Mouse (Mus musculus) C2C12 (cell line): ENCODE data around the gene Muc4. TPM values are rescaled to one million over a fixed set of nuclear protein-coding genes. Genes with fewer than 3 reads are reported as not detected.

ENCODE experiments used
- H3K27me3 ChIP-seq: one replicate; pipeline ENCODE4 v1.6.1; 2011; ENCODE audit not compliant: control insufficient read depth, insufficient read depth, insufficient read length
- H3K36me3 ChIP-seq: one replicate; pipeline ENCODE4 v1.6.1; 2011; ENCODE audit not compliant: control insufficient read depth, insufficient read depth
- H3K4me3 ChIP-seq: one replicate; pipeline ENCODE4 v1.5.1; 2011; ENCODE audit warnings: mild to moderate bottlenecking, control low read depth; ENCODE audit not compliant: poor library complexity, insufficient read depth, severe bottlenecking
- H3K79me2 ChIP-seq: one replicate; pipeline ENCODE4 v1.6.1; 2011; ENCODE audit not compliant: control insufficient read depth, insufficient read depth
- H3K79me3 ChIP-seq: one replicate; pipeline ENCODE4 v1.6.1; 2011; ENCODE audit warnings: low read depth, control low read depth
- H3ac ChIP-seq: one replicate; pipeline ENCODE3; 2011; ENCODE audit warnings: low read depth; ENCODE audit not compliant: control insufficient read depth, insufficient read length
- CEBPB ChIP-seq: IDR thresholded peaks from one replicate; pipeline ENCODE4 v1.6.1; 2011; ENCODE audit warnings: low read depth, mild to moderate bottlenecking, control low read depth, moderate library complexity
- CTCF ChIP-seq: IDR thresholded peaks from one replicate; pipeline ENCODE4 v1.5.1; 2011; ENCODE audit not compliant: control insufficient read depth, insufficient read depth, insufficient read length
- FOSL1 ChIP-seq: IDR thresholded peaks from one replicate; pipeline ENCODE4 v1.8.0; 2011; ENCODE audit warnings: mild to moderate bottlenecking, low read length; ENCODE audit not compliant: poor library complexity, insufficient read depth, severe bottlenecking
- MAX ChIP-seq: IDR thresholded peaks from one replicate; pipeline ENCODE4 v1.6.1; 2011; ENCODE audit warnings: mild to moderate bottlenecking, control low read depth
- MYOD1 ChIP-seq: IDR thresholded peaks from one replicate; pipeline ENCODE4 v1.6.1; 2011; ENCODE audit warnings: low read depth; ENCODE audit not compliant: control insufficient read depth, insufficient read length
- MYOG ChIP-seq: IDR thresholded peaks from one replicate; pipeline ENCODE4 v1.6.1; 2011; ENCODE audit not compliant: control insufficient read depth, insufficient read length; ENCODE audit errors: extremely low read depth
- USF1 ChIP-seq: IDR thresholded peaks from one replicate; pipeline ENCODE4 v1.6.1; 2011; ENCODE audit warnings: low read depth, mild to moderate bottlenecking, control low read depth, moderate library complexity
- polyA plus RNA-seq: library from polyadenylated mRNA; unstranded; fragments of >200 nt; fragmentation: generic; extraction: Trizol; gene quantifications from one replicate; pipeline ENCODE4 v1.2.1, GENCODE M21; 2012; ENCODE audit warnings: missing spikeins

Gene Muc4
- polyA plus RNA-seq, 1 experiment: 0.01 TPM

- Histone ChIP-seq H3K79me2 (no peaks in the 10 kb centered on the region), H3ac (no peak overlapping the region), H3K27me3 (no peaks in the 10 kb centered on the region), H3K79me3 (no peaks in the 10 kb centered on the region), H3K36me3 (no peaks in the 10 kb centered on the region), H3K4me3 (no peak overlapping the region)
- TF ChIP-seq MAX (no peak), USF1 (no peak), MYOD1 (no peak), CEBPB (no peak), MYOG (no peak), CTCF (no peak), FOSL1 (no peak)
These were observed 7.0 kb upstream of the Muc4 start for GRCm38 (mm10) chr16:32728730-32729129.

- Histone ChIP-seq H3K79me2 (no peaks in the 10 kb centered on the region), H3K79me3 (no peaks in the 10 kb centered on the region), H3K4me3 (no peak overlapping the region), H3ac (no peak overlapping the region), H3K27me3 (no peaks in the 10 kb centered on the region), H3K36me3 (no peaks in the 10 kb centered on the region)
- no peak for TF ChIP-seq MAX
- no peak for TF ChIP-seq FOSL1
- TF ChIP-seq CEBPB: no peak
- TF ChIP-seq MYOG: no peak
- TF ChIP-seq USF1: no peak
- no peak for TF ChIP-seq MYOD1
- no peak for TF ChIP-seq CTCF
These were observed 2.5 kb upstream of the Muc4 start for GRCm38 (mm10) chr16:32733213-32733612.

- Histone ChIP-seq H3K36me3 (no peaks in the 10 kb centered on the region), H3K79me3 (no peaks in the 10 kb centered on the region), H3K27me3 (no peaks in the 10 kb centered on the region), H3ac (no peak overlapping the region), H3K79me2 (no peaks in the 10 kb centered on the region), H3K4me3 (no peak overlapping the region)
- TF ChIP-seq CTCF: no peak
- no peak for TF ChIP-seq FOSL1
These were observed 336 bp downstream of the Muc4 start for GRCm38 (mm10) chr16:32736022-32736421.

- Histone ChIP-seq H3K4me3 (no peak overlapping the region), H3K36me3 (no peaks in the 10 kb centered on the region), H3K79me2 (no peaks in the 10 kb centered on the region), H3K79me3 (no peaks in the 10 kb centered on the region), H3ac (no peak overlapping the region), H3K27me3 (no peaks in the 10 kb centered on the region)
- TF ChIP-seq MAX: no peak
- no peak for TF ChIP-seq MYOD1
- no peak for TF ChIP-seq USF1
- TF ChIP-seq CTCF: no peak
These were observed 4.4 kb downstream of the Muc4 start for GRCm38 (mm10) chr16:32740003-32740663.

GRCm38 (mm10) chr16:32741366-32741765, 5.7 kb downstream of the Muc4 start:
- no peaks in the 10 kb centered on the region for H3K27me3 ChIP-seq
- TF ChIP-seq MYOD1 (no peak), CEBPB (no peak), CTCF (no peak), FOSL1 (no peak), MAX (no peak)
- no peaks in the 10 kb centered on the region for H3K36me3 ChIP-seq
- H3K4me3 ChIP-seq: no peak overlapping the region
- H3K79me2 ChIP-seq: no peaks in the 10 kb centered on the region
- no peaks in the 10 kb centered on the region for H3K79me3 ChIP-seq
- H3ac ChIP-seq: no peak overlapping the region

- H3K79me3 ChIP-seq: no peaks in the 10 kb centered on the region
- no peaks in the 10 kb centered on the region for H3K79me2 ChIP-seq
- TF ChIP-seq USF1 (no peak), MYOG (no peak), MYOD1 (no peak), CEBPB (no peak), MAX (no peak), FOSL1 (no peak), CTCF (no peak)
- no peaks in the 10 kb centered on the region for H3K36me3 ChIP-seq
- no peak overlapping the region for H3K4me3 ChIP-seq
- no peak overlapping the region for H3ac ChIP-seq
- H3K27me3 ChIP-seq: no peaks in the 10 kb centered on the region
These were observed 7.0 kb downstream of the Muc4 start for GRCm38 (mm10) chr16:32742712-32743111.
